Mouse (Mus musculus) G1E (cell line): ENCODE results near the gene Gm765. TPM values are rescaled to one million over a fixed set of nuclear protein-coding genes. Genes with fewer than 3 reads are reported as not detected.

Experiments
- ATAC-seq: 2 replicates; pipeline ENCODE4 v1.8.0; 2016; ENCODE audit warnings: mild to moderate bottlenecking; ENCODE audit not compliant: insufficient number of reproducible peaks, poor library complexity, low FRiP score, severe bottlenecking; ENCODE audit errors: extremely low read depth
- DNase-seq: peaks from one replicate; pipeline ENCODE4 v3.0.0; 2012; ENCODE audit warnings: low spot score
- H3K27me3 ChIP-seq: 2 replicates; pipeline ENCODE4 v1.6.1; 2012; ENCODE audit warnings: mild to moderate bottlenecking, low read length, inconsistent platforms; ENCODE audit not compliant: insufficient read depth
- H3K36me3 ChIP-seq: replicated peaks from 2 replicates; pipeline ENCODE3; 2012; ENCODE audit warnings: mild to moderate bottlenecking, inconsistent platforms
- H3K4me1 ChIP-seq: 2 replicates; pipeline ENCODE4 v1.6.1; 2012; ENCODE audit warnings: low read depth, low read length, inconsistent platforms, mixed read lengths; ENCODE audit not compliant: insufficient read depth
- H3K4me3 ChIP-seq: 2 replicates; pipeline ENCODE4 v1.5.1; 2012; ENCODE audit warnings: low read depth, mild to moderate bottlenecking, inconsistent platforms, low read length, moderate library complexity, mixed read lengths
- H3K9me3 ChIP-seq: replicated peaks from 2 replicates; pipeline ENCODE4 v1.6.1; 2012; ENCODE audit warnings: inconsistent platforms
- CTCF ChIP-seq: IDR thresholded peaks from 2 replicates; pipeline ENCODE4 v1.5.1; 2012; ENCODE audit warnings: low read depth, low read length, inconsistent platforms, mixed read lengths
- GATA1 ChIP-seq: IDR thresholded peaks from 2 replicates; pipeline ENCODE4 v1.6.1; 2012; ENCODE audit warnings: borderline replicate concordance, low read length, inconsistent platforms, mixed read lengths
- GATA2 ChIP-seq: IDR thresholded peaks from 2 replicates; pipeline ENCODE4 v1.6.1; 2012; ENCODE audit warnings: low read depth, low read length, inconsistent platforms, borderline replicate concordance
- POLR2AphosphoS5 ChIP-seq: IDR thresholded peaks from 2 replicates; pipeline ENCODE4 v1.6.1; 2012; ENCODE audit warnings: low read depth, low read length, inconsistent platforms; ENCODE audit not compliant: insufficient replicate concordance
- TAL1 ChIP-seq: conservative IDR thresholded peaks from 2 replicates; pipeline ENCODE4 v1.6.1; 2012; ENCODE audit warnings: low read depth, low read length, inconsistent platforms, mixed read lengths
- polyA plus RNA-seq: library from polyadenylated mRNA; stranded (reverse); fragments of >175 nt; gene quantifications from 2 replicates; pipeline ENCODE4 v1.2.3, GENCODE M21; 2012
- total RNA-seq, 2 experiments: library from RNA; stranded (forward) in 1 of 2; stranded (reverse) in 1 of 2; fragments of 200-1000 nt in 1 of 2; fragments of >200 nt in 1 of 2; fragmentation: Nextera tagmentation in 1 of 2; gene quantifications; 2 replicates each; pipeline ENCODE4 v1.2.3; 2014 to 2017

Gm765 gene
- total and polyA plus RNA-seq, 3 experiments, result 0.16 TPM; not detected in 2

DNA sequence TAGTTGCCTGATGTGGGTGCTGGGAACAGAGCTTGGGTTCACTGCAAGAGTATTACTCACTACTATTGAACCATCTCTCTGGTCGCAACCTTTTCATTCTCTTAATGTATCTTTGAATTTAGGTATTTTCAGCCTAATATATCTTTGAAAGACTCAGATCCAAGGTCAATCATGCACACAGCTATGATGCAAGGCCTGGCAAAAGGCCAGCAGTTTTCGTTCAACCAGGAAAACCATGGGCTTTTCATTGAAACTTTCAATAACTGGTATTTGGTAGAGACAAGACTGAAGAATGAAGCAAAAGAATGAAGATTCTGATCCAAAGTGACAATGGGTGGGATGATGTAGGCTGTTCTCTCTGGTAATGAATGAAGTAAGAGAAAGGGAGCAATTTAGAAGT lies 143.8 kb downstream of the Gm765 start:
- no peak for TF ChIP-seq GATA2
- no peak for TF ChIP-seq POLR2AphosphoS5
- TF ChIP-seq TAL1, result no peak
- no peak for TF ChIP-seq CTCF
- no peak for TF ChIP-seq GATA1
- Histone ChIP-seq H3K36me3 (no peaks in the 10 kb centered on the region), H3K27me3 (no peaks in the 10 kb centered on the region), H3K9me3 (peaks cover 12% of the 10 kb centered on the region), H3K4me3 (no peak overlapping the region), H3K4me1 (no peaks in the 10 kb centered on the region)
- DNase-seq (no peak), ATAC-seq (no peak)

- no peak overlapping the region for H3K4me3 ChIP-seq
- no peaks in the 10 kb centered on the region for H3K4me1 ChIP-seq
- no peak for ATAC-seq
- no peak for TF ChIP-seq TAL1
- no peak for TF ChIP-seq CTCF
- TF ChIP-seq GATA1, result no peak
- no peak for TF ChIP-seq GATA2
- TF ChIP-seq POLR2AphosphoS5, result no peak
- no peaks in the 10 kb centered on the region for H3K36me3 ChIP-seq
- peaks cover 17% of the 10 kb centered on the region for H3K9me3 ChIP-seq
- no peak for DNase-seq
- no peaks in the 10 kb centered on the region for H3K27me3 ChIP-seq
Observed at GRCm38 (mm10) chr6:98190745-98191442, 151.7 kb downstream of the Gm765 start.
